Mouse (Mus musculus) spleen, postnatal 4 days (tissue): ENCODE measurements around the gene Wdr11.

ENCODE experiments used
- DNase-seq, 2 experiments: peaks; one replicate each; pipeline ENCODE4 v3.0.0; 2022; ENCODE audit warnings: low spot score in 2 of 2

Gene Wdr11

GRCm38 (mm10) chr7:129591371-129592131, at the start of gene Wdr11:
TSS of gene Wdr11 (plus strand) at chr7:129591863.
- peak; percentile 64 to 86 for DNase-seq

GRCm38 (mm10) chr7:129567541-129567940, 24.1 kb upstream of the Wdr11 start:
- DNase-seq = no peak

- no peak for DNase-seq
Observed at GRCm38 (mm10) chr7:129568338-129568737, 23.3 kb upstream of the Wdr11 start.

- no peak for DNase-seq
Observed at GRCm38 (mm10) chr7:129574471-129574870, 17.2 kb upstream of the Wdr11 start.

- no peak for DNase-seq
Observed at GRCm38 (mm10) chr7:129575110-129575784, 16.4 kb upstream of the Wdr11 start.

GRCm38 (mm10) chr7:129592132-129592745, 576 bp downstream of the Wdr11 start:
- no peak for DNase-seq

- DNase-seq = no peak
Observed at GRCm38 (mm10) chr7:129597186-129597585, 5.5 kb downstream of the Wdr11 start.

GRCm38 (mm10) chr7:129606291-129606690, 14.6 kb downstream of the Wdr11 start:
- DNase-seq = no peak

- no peak for DNase-seq
Observed at GRCm38 (mm10) chr7:129621141-129621540, 29.5 kb downstream of the Wdr11 start.

- no peak for DNase-seq
Observed at GRCm38 (mm10) chr7:129630351-129630750, 38.7 kb downstream of the Wdr11 start.

GRCm38 (mm10) chr7:129631453-129631852, 39.8 kb downstream of the Wdr11 start:
- DNase-seq = no peak

GRCm38 (mm10) chr7:129635898-129636640, 44.4 kb downstream of the Wdr11 start:
- no peak for DNase-seq

- no peak for DNase-seq
Observed at GRCm38 (mm10) chr7:129636992-129637391, 45.3 kb downstream of the Wdr11 start.

- DNase-seq = no peak
Observed at GRCm38 (mm10) chr7:129637906-129638475, 46.3 kb downstream of the Wdr11 start.

- no peak for DNase-seq
Observed at GRCm38 (mm10) chr7:129639006-129639405, 47.3 kb downstream of the Wdr11 start.

- no peak for DNase-seq
Observed at GRCm38 (mm10) chr7:129639833-129640232, 48.2 kb downstream of the Wdr11 start.

- DNase-seq = no peak
Observed at GRCm38 (mm10) chr7:129643290-129643689, 51.6 kb downstream of the Wdr11 start.

GRCm38 (mm10) chr7:129647798-129648197, 56.1 kb downstream of the Wdr11 start:
- DNase-seq = peak in 1 of 2 experiments; percentile 28

- peak; percentile 66 to 89 for DNase-seq
Observed at GRCm38 (mm10) chr7:129648938-129649337, 57.3 kb downstream of the Wdr11 start.

- no peak for DNase-seq
Observed at GRCm38 (mm10) chr7:129650717-129651116, 59.1 kb downstream of the Wdr11 start.

GRCm38 (mm10) chr7:129651781-129652180, 60.1 kb downstream of the Wdr11 start:
- no peak for DNase-seq
